Mouse (Mus musculus): Measurements from ENCODE around the gene Rasgrf1.

DNA sequence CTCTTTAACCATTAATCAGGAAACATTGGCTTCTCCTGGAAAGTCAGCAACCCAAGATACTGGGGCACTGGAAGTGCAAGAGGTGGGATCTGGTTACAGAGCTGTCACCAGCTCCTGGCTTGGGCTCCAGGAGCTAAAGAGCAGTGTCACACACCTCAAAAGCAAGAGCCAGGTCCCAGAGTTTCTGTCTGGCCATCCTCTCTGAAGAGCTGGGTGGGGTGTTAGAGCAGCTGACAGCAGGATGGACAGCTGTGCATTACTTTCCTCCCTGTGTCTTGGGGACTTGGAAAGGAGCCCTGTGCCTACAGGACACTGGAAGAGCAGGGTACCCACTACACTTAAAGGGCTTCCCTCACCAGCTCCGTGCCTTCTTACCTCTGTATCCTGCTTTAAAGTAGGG is 72.5 kb downstream of the Rasgrf1 start:
- no peak for TF ChIP-seq POLR2A (IDR thresholded peaks at IDR 0.05; ENCODE audit: borderline replicate concordance, control insufficient read depth, low read depth, low read length)
- TF ChIP-seq CTCF (IDR thresholded peaks at IDR 0.05; ENCODE audit: control insufficient read depth, insufficient read depth, low read length), result no peak

Data from bone marrow, adult 2 months (tissue).